Mouse (Mus musculus) ZHBTc4 (cell line): ENCODE data around the gene Jade1.

Experiments used
- DNase-seq: peaks from one replicate; pipeline ENCODE4 v3.0.0-alpha.2; 2011; ENCODE audit warnings: low read depth, low spot score

Jade1 gene

DNA sequence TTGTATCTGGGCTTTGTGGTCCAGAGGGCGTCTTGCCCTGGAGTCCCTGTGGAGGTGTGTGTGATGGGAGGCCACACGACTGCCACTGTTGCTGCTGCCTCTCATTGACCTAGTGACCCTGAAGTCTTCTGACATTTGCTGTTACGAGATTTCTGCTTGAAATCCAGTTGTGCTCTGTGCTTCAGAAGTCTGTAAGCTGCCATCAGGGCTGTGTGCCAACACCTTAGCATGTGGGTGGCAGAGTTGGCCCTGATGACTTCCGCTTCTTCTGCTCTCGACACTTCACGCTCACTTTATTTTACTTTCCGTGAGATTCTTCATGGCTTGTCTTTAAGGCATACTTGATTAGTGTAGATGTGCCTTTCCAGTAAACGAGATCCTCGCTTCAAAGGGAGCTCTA, 42.9 kb downstream of the Jade1 start:
- no peak for DNase-seq

DNA sequence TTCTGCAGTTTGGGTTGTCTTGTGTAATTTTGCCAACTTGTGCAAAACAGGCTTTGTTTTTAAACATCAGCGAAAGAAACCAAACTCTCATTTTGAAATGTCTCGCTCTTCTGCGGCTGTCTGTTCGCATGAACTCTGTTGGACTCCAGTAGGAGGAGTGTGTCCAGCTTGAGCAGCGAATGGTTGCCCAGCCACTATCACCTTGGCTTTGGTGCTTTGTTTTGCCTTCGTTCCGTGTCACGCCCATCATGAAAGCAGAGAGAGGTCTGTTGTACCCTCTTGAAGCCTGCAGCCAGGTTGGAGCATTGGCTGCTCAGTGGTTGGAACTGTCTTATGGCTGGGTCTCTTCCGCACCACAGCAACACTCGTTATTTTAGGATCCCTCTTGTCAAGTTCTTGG, 43.7 kb downstream of the Jade1 start:
- DNase-seq = no peak

DNA sequence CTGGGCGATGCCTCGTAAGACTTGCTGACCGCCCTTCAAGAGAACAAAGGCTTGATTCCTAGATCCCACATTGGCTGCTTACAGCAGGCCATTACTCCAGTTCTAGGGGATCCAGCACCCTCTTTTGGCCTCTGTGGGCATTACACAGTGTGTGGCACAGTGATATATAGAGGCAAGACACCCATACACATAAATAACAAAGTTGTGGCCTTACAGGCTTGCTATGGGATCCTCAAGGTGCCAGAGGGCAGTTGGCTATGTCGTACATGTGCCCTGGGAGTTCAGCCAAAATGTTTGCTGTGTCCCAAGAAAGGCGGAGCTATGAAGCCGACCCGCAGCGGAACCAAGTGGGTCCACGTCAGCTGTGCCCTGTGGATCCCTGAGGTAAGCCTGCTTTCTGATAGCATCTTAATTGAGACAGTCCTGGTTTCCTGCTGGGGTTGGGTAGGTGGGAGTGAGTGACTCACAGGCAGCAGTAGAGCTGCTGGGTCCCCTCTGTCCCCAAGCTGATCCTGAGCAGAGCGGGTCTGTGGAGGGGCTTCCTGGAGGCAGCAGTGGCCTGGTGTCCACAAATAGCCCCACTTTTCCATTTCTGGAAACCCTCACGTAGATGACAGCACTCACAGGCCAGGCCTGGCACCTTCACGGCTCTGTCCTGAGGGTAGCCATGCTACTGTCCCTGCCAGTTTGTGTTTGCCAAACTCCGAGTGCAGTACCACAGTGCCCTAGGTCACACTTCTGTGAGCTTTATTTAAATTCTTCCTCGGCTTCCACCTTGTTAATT, 44.5 kb downstream of the Jade1 start:
- peak; percentile 78 for DNase-seq

DNA sequence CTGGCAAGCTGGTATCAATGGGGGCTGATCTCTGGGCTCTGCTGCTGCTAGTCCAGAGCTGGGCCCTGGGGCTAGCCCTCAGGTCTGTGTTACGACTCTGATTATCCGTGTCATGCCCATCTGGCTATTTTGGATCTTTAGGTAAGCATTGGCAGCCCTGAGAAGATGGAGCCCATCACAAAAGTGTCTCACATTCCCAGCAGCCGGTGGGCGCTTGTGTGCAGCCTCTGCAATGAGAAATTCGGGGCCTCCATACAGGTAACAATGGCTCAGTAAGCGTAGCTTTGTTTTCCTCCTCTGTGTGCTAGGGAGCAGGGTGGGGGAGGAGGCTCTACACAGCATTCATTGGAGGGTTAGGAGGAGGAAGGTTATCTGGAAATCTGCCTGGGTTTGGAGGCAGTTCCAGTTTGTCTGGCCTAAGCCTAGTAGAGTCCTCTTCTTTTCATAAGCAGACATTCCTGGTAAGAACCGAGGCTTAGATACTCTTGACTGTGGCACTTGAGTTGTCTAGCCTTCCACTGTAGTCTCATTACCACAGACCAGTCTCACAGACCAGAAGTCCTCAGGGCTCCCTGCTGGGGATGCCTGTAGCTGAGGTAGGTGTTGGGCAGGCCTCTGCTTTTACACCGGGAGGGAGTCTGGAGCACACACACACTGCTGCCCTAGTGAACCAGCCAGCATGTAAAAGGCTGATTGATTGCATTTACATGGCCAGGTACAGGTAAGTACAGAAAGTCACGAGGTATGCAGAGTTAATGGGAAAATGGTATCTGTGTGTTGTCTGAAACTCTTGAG, 45.9 kb downstream of the Jade1 start:
- DNase-seq = peak; percentile 58

DNA sequence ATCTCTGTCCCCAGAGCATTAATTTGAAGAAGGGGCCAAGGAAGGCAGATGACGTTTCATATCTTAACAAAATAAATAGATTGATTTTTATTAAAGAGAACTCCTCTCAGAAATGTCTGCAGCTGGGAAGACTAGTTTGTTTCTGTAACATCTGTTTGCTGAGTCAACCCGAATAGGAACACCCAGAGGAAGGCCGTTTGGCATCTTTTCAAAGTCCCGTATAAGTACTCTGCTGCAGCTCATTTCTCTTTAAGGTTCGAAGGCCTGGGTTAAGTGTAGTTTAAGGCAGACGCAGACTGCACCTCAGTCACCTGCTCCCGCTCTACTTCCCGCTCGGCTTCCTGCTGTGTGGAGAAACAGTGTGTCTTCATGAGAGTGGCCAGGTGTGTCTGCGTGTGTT, 47.4 kb downstream of the Jade1 start:
- no peak for DNase-seq

DNA sequence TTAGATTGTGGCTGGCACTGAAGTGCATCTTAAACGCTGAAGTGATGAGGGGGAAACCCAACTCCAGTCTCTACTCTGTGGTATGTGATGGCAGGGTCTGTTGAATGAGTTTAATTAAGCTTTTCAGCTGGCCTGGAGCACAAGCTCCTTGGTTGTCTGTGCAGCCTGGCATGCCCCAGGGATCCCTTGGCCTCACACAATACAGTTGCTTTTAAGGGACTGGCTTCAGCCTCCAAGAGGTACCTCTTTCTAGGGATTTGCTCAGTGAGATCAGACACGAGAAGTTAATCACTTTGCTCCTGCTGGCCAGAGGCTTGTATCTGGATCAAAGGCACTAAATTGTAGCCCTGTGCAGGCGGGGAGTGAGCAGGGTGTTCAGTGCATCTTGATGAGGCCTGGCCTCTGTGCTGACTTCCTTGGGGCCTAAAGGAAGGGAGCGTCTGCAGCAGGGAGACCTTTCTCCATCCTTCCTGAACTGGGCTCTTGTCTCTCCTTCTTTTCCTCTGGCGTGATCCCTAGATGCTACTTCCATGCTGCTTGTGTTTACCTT, 48.0 kb downstream of the Jade1 start:
- no peak for DNase-seq

DNA sequence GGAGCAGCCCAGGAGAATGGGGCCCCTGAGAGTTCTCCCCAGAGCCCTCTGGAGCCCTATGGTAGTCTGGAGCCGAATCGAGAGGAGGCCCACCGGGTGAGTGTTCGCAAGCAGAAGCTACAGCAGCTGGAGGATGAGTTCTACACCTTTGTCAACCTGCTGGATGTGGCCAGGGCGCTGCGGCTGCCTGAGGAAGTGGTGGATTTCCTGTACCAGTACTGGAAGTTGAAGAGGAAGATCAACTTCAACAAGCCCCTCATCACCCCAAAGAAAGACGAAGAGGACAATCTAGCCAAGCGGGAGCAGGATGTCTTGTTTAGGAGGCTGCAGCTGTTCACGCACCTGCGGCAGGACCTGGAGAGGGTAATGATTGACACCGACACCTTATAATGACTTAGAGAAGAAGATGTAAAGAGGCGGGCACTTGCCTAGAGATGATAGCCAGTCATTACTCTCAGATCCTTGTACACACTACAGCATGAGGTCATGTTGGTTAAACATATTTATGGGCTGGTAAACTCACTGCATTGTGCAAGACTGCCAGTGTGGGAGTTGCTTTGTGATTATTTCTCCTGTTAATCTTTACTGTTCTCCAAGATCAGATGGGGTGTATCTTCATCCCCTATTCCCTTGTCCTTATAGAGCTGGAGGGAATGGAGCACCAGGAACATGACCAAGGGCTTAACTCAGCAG, 49.2 kb downstream of the Jade1 start:
- no peak for DNase-seq

DNA sequence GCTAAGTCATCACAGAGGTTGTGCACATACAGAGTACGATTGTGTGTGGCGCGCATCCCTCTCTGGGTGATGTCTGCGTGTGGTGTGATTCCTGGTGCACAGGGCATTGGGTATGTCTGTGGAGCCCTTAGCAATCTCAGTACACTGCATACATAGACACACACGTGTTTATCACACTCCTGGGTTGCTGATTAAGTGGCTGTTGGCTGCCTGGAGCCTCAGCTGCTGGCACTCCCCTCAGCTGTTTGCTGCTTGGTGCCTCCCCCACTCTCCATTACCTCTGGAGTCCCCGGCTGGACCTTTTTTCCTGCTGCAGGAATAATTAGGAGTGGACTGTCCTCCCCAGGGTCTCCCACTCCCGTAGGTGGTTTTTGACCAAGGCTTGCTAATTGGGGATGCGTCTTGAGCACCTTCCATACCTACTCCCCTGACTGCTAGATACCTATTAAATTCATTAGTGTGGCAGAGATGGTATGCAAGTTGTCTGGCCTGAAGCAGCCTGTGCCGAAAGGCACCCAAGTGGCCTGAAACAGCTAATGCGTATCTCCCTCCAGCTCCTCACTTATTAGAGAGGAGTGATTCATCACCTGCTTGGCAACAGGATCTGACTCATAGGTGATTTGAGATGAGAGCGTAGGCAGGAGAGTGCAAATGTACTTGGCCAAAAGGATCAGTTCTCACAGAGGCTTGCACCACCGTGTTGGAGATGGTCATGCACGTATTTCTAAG, 50.2 kb downstream of the Jade1 start:
- DNase-seq = no peak

DNA sequence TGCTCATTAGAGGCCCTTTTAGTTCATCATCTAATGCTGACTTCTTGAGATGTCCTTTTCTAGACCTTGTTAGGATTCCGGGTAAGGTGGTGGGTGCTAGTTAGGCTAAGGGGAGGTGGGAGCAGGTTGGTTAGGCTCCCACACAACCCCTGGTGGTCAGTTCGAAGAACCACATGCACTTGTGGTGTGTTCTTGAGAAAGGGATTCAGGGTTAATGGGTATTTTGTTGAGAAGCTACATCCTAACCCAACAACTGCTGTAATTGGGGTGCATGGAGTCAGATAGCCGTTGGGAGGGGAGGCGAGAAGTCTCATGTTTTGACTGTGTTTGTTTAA, 50.8 kb downstream of the Jade1 start:
- peak; percentile 69 for DNase-seq

DNA sequence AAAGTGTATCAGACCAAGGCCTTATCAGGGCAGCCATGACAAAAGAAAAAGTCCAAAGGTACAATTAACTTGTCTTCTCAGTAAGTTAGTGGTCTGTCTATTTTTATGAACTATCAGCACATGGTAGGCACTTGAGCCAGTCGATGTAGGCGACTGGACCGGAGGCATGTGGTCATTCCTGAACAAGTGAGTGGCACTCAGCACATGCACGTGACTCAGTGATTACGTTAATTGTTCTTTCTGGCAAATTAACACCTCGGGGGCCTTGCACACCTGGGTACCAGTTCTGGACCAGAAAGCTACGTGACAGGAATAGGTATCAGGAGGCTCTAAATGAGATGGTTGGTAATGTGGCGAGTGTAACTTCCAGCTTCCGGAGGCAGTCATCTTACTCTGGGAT, 51.5 kb downstream of the Jade1 start:
- DNase-seq = peak; percentile 5

DNA sequence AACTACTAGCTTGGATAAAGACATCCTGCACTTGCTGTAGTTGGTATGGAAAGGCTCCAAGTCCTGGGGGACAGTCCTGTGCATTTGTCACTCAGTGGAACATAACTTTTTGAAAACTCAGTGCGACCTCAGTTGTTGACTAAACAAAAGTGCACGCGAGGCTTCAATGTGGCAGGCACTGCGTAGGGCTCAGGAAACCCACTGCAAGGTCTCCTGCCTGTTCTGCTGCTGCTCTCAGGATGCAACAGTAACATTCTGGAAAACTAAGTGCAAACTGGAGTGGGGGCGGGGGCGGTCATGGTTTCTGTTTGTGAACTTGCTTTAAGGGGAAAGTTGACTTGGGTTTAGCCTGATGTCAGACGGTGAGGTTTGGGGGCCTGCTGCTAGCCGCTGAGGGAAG, 51.9 kb downstream of the Jade1 start:
- DNase-seq = peak; percentile 9

DNA sequence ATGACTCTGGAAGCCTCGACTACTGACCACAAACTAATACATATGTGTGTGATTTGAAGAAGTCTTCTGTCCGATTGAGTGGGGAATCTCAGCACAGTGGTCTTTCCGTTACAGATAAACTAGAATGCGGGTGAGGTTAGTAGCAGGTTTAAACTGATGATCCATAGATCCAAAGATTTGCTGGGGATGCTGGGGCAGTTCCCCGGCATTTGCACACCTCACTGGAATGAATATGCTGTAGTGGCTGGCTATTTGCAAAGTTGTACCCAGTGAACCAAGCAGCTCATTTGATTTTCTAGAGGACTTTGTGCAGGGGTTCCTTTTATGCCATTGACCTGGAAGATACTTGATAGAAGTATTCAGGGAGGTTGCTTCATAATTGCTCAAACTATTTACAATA, 53.5 kb downstream of the Jade1 start:
- DNase-seq = no peak

DNA sequence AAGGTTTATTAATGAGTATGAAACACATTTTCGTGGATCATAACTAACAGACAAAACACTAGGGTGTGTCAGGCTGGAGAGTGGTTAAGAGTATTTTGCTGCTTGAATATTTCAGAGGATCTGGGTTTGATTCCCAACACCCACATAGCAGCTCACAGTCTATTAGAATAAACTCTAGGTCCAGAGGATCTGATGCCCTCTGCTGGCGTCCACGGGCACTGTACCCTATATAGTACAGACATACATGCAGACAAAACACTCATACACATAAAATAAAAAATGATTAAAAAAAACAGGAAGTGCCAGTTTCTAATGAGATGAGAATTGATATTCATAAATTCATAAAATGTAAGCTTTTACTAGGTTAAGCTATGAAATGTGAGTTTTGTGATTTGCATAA, 56.7 kb downstream of the Jade1 start:
- peak; percentile 65 for DNase-seq

DNA sequence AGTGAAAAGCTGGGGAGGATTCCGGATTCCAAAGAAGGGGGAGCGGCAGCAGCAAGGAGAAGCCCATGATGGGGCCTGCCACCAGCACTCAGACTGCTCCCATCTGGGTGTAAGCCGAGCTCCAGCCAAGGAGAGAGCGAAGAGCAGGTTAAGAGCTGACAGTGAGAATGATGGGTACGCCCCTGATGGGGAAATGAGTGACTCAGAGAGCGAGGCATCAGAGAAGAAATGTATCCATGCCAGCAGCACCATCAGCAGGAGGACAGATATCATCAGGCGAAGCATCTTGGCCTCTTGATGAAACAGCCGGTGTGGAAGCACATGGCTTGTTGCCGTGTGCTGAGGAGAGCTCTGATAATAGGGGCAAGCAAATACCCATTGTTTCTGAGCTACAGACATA, 58.2 kb downstream of the Jade1 start:
- DNase-seq = peak; percentile 35

DNA sequence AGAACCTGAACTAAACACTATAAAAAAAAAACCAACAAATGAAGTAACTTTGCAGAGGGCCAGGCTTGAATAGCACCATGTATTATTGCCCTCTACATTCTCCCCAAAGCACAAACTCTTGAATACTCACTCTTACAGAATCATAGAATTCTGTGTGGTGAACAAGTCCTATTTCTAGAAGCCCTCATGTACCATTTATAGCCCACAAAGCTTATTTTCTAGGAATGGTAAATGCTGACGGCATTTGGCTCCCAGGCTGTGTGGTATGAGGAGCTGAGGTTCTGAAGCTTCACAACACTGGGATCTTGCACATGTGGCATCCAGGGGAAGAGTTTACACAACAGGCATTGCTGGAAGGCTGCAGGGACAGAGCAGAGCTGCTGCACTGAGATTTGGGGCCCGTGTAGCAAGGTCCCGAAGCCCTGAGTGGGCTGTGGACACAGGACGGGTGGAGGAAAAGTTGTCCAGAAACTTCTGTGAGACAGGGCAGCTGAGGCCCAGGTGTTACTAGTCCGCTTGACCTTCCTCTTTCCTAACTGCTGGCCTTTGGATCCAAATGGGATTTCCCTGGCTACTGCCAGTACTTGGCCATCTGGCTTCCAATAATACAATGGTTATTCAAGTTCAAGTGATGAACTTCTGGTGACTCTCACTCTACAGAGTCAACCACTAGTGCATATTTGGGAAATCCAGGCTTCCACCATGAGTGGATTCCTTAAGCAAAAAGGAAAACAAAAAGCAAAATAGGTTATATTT, 58.9 kb downstream of the Jade1 start:
- DNase-seq = no peak

DNA sequence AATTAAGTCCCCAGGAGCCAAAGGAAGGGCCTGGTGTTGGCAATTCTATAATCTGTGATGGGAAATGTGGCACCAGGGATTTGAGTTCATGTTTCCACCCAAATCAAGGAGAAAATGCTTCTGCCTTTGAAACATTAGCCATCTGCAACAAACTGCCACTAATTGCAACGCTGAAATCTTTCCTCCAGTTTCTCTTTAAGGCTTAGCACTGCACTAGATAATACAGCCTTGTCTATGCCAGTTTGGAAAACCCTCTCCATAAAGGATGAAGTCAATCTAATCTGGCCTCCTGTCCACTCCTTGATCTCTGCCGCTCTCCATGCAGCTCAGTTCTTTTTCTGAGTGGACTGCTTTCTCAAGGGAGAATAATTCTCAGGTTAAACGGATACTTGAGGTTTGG, 62.5 kb downstream of the Jade1 start:
- DNase-seq = no peak

DNA sequence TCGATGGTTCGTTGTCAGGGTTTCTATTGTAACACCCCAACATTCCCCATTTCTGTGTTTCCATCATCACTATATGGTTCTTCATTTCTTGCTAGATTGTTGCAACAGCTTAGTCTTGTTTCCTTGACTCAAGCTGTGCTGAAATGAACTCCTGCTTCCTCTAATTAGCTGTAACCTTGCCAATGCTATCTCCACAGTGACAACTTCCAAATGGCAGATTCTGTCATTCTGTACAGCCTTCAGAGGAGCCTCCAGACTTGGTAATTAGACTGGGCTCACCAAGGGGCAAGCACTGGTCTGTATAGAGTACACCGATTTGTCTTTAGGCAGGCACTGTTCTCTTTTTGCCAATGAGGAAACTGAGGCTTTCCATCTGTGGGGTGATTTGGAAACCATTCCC, 63.0 kb downstream of the Jade1 start:
- no peak for DNase-seq

DNA sequence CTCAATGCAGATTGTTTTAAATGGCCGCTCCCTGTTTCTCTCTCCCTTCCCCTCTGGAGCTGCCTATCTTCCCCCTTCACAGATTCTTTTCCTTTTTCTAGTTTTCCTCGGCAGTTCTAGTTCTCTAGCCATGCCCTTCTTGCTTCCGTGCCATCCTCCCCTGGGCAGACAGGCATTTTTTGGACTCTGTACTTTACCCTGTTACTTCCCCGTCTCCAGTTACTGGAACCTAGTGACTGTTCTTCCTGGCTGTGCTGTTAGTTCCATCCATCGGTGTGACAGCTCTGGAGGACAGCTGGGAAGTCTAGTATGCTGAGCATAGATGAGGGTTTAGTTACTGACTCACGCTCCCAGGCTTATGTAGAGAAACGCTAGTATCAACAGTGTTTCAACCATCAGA, 65.4 kb downstream of the Jade1 start:
- no peak for DNase-seq

DNA sequence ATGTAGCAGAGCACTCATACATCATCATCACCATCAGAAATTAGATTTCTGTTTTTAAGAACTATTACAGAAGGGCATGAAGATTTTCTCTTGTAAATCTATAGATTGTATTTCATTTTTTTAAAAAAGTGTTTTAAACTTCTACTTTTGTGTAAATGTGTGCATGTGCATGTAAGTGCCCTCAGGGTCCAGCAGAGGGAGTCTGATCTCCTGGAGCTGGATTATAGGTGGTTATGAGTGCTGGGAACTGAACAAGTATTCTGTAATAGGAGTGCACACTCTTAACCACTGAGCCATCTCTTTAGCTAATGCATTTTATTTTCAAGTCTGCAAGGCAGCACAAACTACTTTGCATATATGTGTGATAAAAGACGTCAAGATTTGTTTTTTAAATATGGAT, 100.1 kb downstream of the Jade1 start:
- peak; percentile 48 for DNase-seq
